Mouse (Mus musculus): ENCODE results near the gene Spag9. TPM values are rescaled to one million over a fixed set of nuclear protein-coding genes. Genes with fewer than 3 reads are reported as not detected.

The Spag9 gene
- polyA plus RNA-seq, 1 experiment from 2014 or later = 63.4 TPM

GRCm38 (mm10) chr11:94122341-94123030 is 126.6 kb downstream of the Spag9 start:
- Histone ChIP-seq H3K4me1 (ENCODE audit: control insufficient read depth, insufficient read depth, low read length) (no peaks in the 10 kb centered on the region), H3K27me3 (ENCODE audit: control insufficient read depth, insufficient read depth, low read length) (no peaks in the 10 kb centered on the region), H3K4me2 (replicated peaks; ENCODE audit: low read depth, low read length) (no peak overlapping the region), H3K36me3 (ENCODE audit: control insufficient read depth, insufficient read depth, low read length) (peaks cover 21% of the 10 kb centered on the region), H3K9me3 (ENCODE audit: control insufficient read depth, low read depth, low read length) (no peaks in the 10 kb centered on the region), H3K4me3 (ENCODE audit: low read depth, low read length) (no peak overlapping the region), H3K9ac (replicated peaks; ENCODE audit: low read depth, low read length) (no peak overlapping the region), H3K27ac (ENCODE audit: low read length) (no peak overlapping the region)
- no peak for ATAC-seq (ENCODE audit: insufficient number of reproducible peaks, insufficient read depth, low FRiP score, low read depth)
- WGBS = 95% methylated on average over 9 of the region's 9 CpGs

DNA sequence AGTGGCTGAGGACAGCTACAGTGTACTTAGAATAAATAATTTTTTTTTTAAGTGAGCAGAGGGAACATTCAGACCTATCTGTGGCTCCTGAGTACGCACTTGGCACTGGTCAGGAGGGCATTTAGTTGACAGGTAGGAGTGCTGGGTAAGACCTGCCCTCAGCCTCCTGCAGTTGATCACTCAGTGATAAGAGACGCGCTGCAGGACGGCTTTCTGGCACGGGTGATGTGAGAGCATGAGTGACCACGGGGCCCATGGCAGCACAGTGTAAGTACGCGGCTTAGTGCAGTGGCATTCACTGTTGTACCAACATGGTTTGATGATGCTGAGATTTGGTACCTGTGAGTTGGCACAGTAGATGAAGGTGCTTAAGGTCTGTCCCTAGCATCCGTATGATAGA is 130.8 kb downstream of the Spag9 start:
- no peak overlapping the region for H3K4me2 ChIP-seq (replicated peaks; ENCODE audit: low read depth, low read length)
- H3K36me3 ChIP-seq (ENCODE audit: control insufficient read depth, insufficient read depth, low read length) = peaks cover 18% of the 10 kb centered on the region
- H3K4me1 ChIP-seq (ENCODE audit: control insufficient read depth, insufficient read depth, low read length) = no peaks in the 10 kb centered on the region
- H3K9me3 ChIP-seq (ENCODE audit: control insufficient read depth, low read depth, low read length) = no peaks in the 10 kb centered on the region
- 94% methylated on average over 9 of the region's 9 CpGs for WGBS
- no peaks in the 10 kb centered on the region for H3K27me3 ChIP-seq (ENCODE audit: control insufficient read depth, insufficient read depth, low read length)
- no peak overlapping the region for H3K27ac ChIP-seq (ENCODE audit: low read length)
- no peak overlapping the region for H3K4me3 ChIP-seq (ENCODE audit: low read depth, low read length)
- no peak for ATAC-seq (ENCODE audit: insufficient number of reproducible peaks, insufficient read depth, low FRiP score, low read depth)
- no peak overlapping the region for H3K9ac ChIP-seq (replicated peaks; ENCODE audit: low read depth, low read length)

- Histone ChIP-seq H3K27me3 (ENCODE audit: control insufficient read depth, insufficient read depth, low read length) (no peaks in the 10 kb centered on the region), H3K4me3 (ENCODE audit: low read depth, low read length) (no peak overlapping the region), H3K27ac (ENCODE audit: low read length) (no peak overlapping the region), H3K9me3 (ENCODE audit: control insufficient read depth, low read depth, low read length) (no peaks in the 10 kb centered on the region), H3K4me1 (ENCODE audit: control insufficient read depth, insufficient read depth, low read length) (no peaks in the 10 kb centered on the region), H3K36me3 (ENCODE audit: control insufficient read depth, insufficient read depth, low read length) (peaks cover 12% of the 10 kb centered on the region; the same call in 1 of the 2 replicates), H3K9ac (replicated peaks; ENCODE audit: low read depth, low read length) (no peak overlapping the region), H3K4me2 (replicated peaks; ENCODE audit: low read depth, low read length) (no peak overlapping the region)
- ATAC-seq (ENCODE audit: insufficient number of reproducible peaks, insufficient read depth, low FRiP score, low read depth) = 0 out of 2 replicates have a peak, but pooled peaks have one; percentile 65
- WGBS = 42% methylated on average over 5 of the region's 5 CpGs
Observed at GRCm38 (mm10) chr11:94127966-94128365, 132.1 kb downstream of the Spag9 start.

DNA sequence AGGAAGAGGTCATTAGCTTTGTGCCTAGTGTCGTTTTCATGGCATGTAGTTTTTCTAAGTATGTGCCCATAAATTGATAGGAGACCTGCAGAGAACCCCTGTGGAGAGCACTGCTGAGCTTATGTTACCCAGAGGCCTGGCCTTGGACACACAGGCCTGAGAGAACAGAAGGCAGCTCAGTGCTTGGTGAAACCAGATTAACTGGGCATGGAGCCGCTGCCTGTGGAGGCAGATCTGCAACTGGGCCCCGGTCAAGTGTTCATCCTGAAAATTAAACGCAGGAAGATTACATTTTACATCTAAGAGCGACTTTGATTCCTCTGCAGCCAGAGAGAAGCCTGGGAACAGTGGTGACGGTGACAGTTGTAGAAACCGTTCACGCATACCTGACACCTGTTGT is 132.6 kb downstream of the Spag9 start:
- 91% methylated on average over 8 of the region's 8 CpGs for WGBS
- ATAC-seq (ENCODE audit: insufficient number of reproducible peaks, insufficient read depth, low FRiP score, low read depth) = no peak
- peaks cover 10% of the 10 kb centered on the region; the same call in 1 of the 2 replicates for H3K36me3 ChIP-seq (ENCODE audit: control insufficient read depth, insufficient read depth, low read length)

DNA sequence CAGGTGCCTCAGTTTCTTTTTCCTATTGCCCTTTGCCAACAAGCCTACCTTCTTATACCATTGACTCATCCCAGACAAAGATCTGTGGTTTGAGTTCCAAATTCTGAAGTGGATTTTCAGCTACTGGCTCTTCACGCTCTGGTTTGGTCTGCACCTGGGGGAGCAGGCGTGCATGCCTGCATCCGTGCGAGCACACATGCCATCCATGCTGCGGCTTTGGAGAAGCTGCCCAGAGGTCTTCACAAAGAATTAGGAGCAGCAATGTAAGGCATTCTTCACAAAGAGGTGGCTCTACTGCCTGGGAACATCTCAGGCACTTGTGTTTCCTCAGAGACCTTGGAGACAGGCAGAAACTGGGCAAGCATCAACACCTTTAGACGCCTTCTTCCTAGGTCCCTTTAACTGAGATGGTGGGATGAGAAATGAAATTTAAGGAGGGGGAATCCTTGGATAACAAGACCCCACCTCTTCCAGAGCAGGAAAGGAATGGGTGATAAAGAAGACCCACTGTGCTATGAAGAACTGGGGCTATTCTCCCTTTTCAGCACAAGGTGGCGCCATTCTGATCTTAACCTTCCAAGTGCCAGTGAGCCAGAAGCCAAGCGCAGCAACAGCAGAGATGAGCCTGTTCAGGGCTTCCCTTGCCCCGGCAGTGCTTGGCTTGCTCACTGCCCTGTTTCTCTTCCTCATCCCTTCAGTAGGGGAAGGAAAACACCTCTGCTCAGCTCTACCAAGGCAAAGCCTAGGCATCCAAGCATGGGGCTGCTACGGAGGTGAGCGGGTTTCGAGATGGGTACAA is 133.6 kb downstream of the Spag9 start:
- Histone ChIP-seq H3K4me2 (replicated peaks; ENCODE audit: low read depth, low read length) (no peak overlapping the region), H3K36me3 (ENCODE audit: control insufficient read depth, insufficient read depth, low read length) (0 out of 2 replicates have a peak, but pooled peaks cover 4% of the 10 kb centered on the region), H3K9me3 (ENCODE audit: control insufficient read depth, low read depth, low read length) (no peaks in the 10 kb centered on the region), H3K4me3 (ENCODE audit: low read depth, low read length) (no peak overlapping the region), H3K9ac (replicated peaks; ENCODE audit: low read depth, low read length) (no peak overlapping the region), H3K4me1 (ENCODE audit: control insufficient read depth, insufficient read depth, low read length) (peaks cover 6% of the 10 kb centered on the region), H3K27me3 (ENCODE audit: control insufficient read depth, insufficient read depth, low read length) (no peaks in the 10 kb centered on the region), H3K27ac (ENCODE audit: low read length) (no peak overlapping the region)
- 63% methylated on average over 12 of the region's 12 CpGs for WGBS
- ATAC-seq (ENCODE audit: insufficient number of reproducible peaks, insufficient read depth, low FRiP score, low read depth) = no peak

More for the DNA sequence above, 132.6 kb downstream of the Spag9 start:
- no peak overlapping the region for H3K9ac ChIP-seq (replicated peaks; ENCODE audit: low read depth, low read length)
- H3K4me2 ChIP-seq (replicated peaks; ENCODE audit: low read depth, low read length) = no peak overlapping the region
- no peak overlapping the region for H3K4me3 ChIP-seq (ENCODE audit: low read depth, low read length)
- no peak overlapping the region for H3K27ac ChIP-seq (ENCODE audit: low read length)
- H3K27me3 ChIP-seq (ENCODE audit: control insufficient read depth, insufficient read depth, low read length) = no peaks in the 10 kb centered on the region
- H3K9me3 ChIP-seq (ENCODE audit: control insufficient read depth, low read depth, low read length) = no peaks in the 10 kb centered on the region
- no peaks in the 10 kb centered on the region for H3K4me1 ChIP-seq (ENCODE audit: control insufficient read depth, insufficient read depth, low read length)

DNA sequence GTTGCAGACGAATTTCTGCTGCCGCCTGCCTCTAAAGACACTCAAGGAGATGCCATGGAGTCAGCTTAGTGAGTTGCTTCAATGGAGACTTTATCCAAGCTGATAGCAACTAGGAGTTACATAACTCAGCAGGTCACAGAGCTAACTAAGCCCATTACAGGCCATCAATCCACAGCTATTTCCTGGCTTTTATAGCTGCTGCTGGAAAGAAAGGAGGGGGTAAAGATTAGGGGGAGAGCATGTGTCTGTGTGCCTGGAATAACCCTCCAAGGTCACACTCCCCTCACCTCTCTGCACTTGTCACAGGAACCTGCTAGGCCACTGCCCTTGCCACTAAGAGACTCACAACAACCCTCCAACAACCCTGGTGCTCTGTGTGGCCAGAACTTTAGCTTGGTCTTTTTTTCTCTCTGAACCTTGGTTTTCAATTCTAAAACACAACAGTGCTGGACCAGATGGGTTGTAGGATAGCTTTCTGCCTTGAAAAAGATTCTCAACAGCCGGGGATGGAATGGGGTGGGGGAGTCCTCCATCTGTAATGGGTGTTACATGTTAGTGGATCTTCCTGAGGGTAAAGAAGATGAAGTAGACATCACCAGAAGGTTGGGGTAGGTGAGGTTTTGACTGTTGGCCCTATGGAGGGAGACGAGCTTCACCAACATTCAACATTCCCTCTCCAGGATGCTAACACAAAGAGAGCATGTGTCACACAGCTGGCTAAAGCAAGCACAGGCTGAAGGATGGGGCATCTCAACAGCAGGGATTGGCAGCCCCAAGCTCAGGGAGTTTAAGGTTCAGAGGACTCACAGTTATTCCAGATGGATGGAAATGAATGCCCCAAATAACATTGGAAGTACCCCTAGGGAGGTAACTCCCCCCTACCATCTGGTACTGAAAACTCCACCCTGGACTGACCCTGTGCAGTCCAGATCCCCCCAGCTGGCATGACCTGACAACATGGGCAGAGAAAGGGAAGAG is 134.5 kb downstream of the Spag9 start:
- WGBS = 66% methylated on average over 4 of the region's 4 CpGs
- Histone ChIP-seq H3K27me3 (ENCODE audit: control insufficient read depth, insufficient read depth, low read length) (no peaks in the 10 kb centered on the region), H3K4me1 (ENCODE audit: control insufficient read depth, insufficient read depth, low read length) (peaks cover 9% of the 10 kb centered on the region), H3K9me3 (ENCODE audit: control insufficient read depth, low read depth, low read length) (no peaks in the 10 kb centered on the region), H3K4me2 (replicated peaks; ENCODE audit: low read depth, low read length) (no peak overlapping the region), H3K4me3 (ENCODE audit: low read depth, low read length) (no peak overlapping the region), H3K36me3 (ENCODE audit: control insufficient read depth, insufficient read depth, low read length) (0 out of 2 replicates have a peak, but pooled peaks cover 4% of the 10 kb centered on the region), H3K9ac (replicated peaks; ENCODE audit: low read depth, low read length) (no peak overlapping the region), H3K27ac (ENCODE audit: low read length) (no peak overlapping the region)
- no peak for ATAC-seq (ENCODE audit: insufficient number of reproducible peaks, insufficient read depth, low FRiP score, low read depth)

DNA sequence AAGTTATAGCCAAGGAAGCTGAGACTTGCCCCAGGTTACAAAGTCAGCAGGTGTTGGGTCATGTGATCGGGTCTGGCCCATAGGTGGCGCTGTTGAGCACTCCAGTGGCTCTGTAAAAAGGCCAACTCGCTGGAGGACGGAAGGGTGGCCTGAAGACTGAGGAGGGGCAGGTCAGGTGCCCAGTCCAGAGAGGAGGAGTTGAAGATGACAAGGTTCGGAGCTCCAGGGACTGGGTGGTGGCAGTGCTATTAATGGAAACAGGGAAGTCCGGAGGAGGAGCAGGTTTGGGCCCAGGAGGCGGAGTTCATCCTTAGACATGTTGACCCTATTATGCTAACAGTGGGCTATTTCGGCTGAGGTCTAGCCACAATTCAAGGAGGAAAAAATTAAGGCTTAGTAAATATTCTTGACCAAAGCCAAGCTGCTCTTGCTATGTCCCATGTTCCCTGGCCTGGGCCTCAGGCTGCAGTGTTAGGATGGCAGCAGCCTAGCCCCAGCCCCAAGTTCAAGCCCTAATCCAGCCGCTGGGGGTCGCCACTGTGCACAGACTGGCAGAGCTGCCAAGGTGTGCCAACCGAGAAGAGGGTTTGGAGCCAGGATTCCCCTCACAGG is 137.6 kb downstream of the Spag9 start:
- H3K9me3 ChIP-seq (ENCODE audit: control insufficient read depth, low read depth, low read length) = no peaks in the 10 kb centered on the region
- WGBS = 18% methylated on average over 11 of the region's 11 CpGs
- no peak overlapping the region for H3K27ac ChIP-seq (ENCODE audit: low read length)
- no peaks in the 10 kb centered on the region for H3K36me3 ChIP-seq (ENCODE audit: control insufficient read depth, insufficient read depth, low read length)
- H3K4me3 ChIP-seq (ENCODE audit: low read depth, low read length) = no peak overlapping the region
- H3K27me3 ChIP-seq (ENCODE audit: control insufficient read depth, insufficient read depth, low read length) = no peaks in the 10 kb centered on the region
- peaks cover 16% of the 10 kb centered on the region for H3K4me1 ChIP-seq (ENCODE audit: control insufficient read depth, insufficient read depth, low read length)
- no peak overlapping the region for H3K4me2 ChIP-seq (replicated peaks; ENCODE audit: low read depth, low read length)
- ATAC-seq (ENCODE audit: insufficient number of reproducible peaks, insufficient read depth, low FRiP score, low read depth) = peak; percentile 42
- H3K9ac ChIP-seq (replicated peaks; ENCODE audit: low read depth, low read length) = no peak overlapping the region
